Mouse (Mus musculus): Measurements from ENCODE around the gene Ttll5.

DNA sequence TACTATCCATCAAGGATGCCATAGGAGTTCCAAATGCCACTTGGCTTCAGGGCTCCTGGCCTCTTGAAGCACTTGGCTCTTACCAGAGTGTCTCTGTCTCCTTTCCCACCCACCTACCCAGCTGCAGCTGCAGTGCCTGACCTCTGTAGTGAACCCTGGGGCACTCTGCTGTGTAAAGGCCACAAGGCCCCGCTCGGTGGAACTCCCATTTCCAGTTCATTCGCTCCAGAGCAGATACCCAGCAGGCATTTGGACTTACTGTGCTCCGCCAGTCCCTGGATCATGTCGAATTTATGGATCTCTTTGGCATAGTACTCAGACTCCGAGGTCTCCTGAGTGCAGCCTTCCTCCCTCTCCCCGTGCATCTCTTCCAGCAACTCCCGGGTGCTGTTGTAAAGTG, 252.9 kb downstream of the Ttll5 start:
- no peak for TF ChIP-seq GATA1 (IDR thresholded peaks at IDR 0.05; ENCODE audit: low read length)
- no peak for TF ChIP-seq TAL1 (IDR thresholded peaks at IDR 0.05; ENCODE audit: low read length)

Data from erythroblast, embryonic 14.5 days (primary cell).